Mouse (Mus musculus) right cerebral cortex, postnatal 10 days (tissue): Measurements from ENCODE around the gene Birc3.

ENCODE experiments used
- DNase-seq, 2 experiments: peaks; one replicate each; pipeline ENCODE4 v3.0.0; 2021; ENCODE audit warnings: low spot score in 2 of 2

The Birc3 gene

DNA sequence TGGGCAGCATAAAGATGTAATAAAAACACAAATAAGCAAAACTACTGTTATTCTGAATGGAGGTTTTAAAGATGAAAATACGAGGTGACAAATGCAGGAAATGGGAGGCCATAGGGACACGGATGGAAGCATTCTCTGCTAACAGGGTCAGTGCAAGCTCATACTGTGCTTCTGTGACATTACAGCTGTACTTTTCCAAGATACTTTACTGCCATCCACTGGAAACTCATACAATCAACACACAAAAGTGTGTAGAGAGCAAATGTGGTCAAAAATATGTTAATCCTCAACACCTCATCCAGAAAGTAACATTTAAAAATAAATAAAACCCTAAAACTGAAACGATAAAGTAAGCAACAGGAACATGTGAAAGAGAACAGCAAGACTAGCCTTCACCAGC, 50.2 kb downstream of the Birc3 start:
- no peak for DNase-seq

DNA sequence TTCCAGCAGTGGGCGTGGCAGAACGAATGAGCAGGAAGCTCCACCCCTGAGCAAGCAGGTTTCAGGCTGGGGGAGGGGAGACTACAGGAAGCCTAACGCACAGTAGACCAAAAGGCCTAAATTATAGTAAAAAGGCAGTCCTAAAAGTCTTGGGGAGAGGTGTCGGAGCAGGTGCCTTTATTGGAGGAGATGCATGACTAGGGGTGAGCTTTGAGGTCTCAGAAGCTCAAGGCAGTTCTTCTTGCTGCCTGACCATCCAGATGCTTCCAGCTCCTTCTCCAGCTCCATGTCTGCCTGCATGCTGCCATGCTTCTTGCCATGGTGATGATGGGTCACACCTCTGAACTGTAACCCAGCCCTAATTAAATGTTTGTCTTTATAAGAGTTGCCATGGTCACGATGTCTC, 67.9 kb downstream of the Birc3 start:
- DNase-seq: no peak
